Mouse (Mus musculus): ENCODE results near the gene Srrm3. TPM values are rescaled to one million over a fixed set of nuclear protein-coding genes. Genes with fewer than 3 reads are reported as not detected.

Srrm3 gene
- polyA plus RNA-seq (2012; rRNA removed), result 61.5 and 62.5 TPM in 2 replicates

GRCm38 (mm10) chr5:135806555-135807262 is at the start of gene Srrm3:
Gene Srrm3 (plus strand): TSS chr5:135806890.

GRCm38 (mm10) chr5:135777796-135778470 is 28.8 kb upstream of the Srrm3 start, which contains the start of gene Styxl1:
Gene Styxl1 (minus strand): TSS chr5:135778385.

GRCm38 (mm10) chr5:135778471-135779445 is 27.9 kb upstream of the Srrm3 start, which contains the start of gene Mdh2:
Gene Mdh2 (plus strand): TSS chr5:135778480.

GRCm38 (mm10) chr5:135887675-135888102 is 81.0 kb downstream of the Srrm3 start, which contains the start of gene Hspb1:
Gene Hspb1 (plus strand): TSS chr5:135887919.

Other genes with a start within 250 kb of the Srrm3 start
- not detected in 2 replicates for gene Ccl26, start 243.3 kb upstream of the Srrm3 start, polyA plus RNA-seq (2012; rRNA removed)
- 3.6 and 4.4 TPM in 2 replicates for gene Ccl24, start 233.8 kb upstream of the Srrm3 start, polyA plus RNA-seq (2012; rRNA removed)
- gene Rhbdd2, start 174.3 kb upstream of the Srrm3 start, polyA plus RNA-seq (2012; rRNA removed), result 48.0 and 49.9 TPM in 2 replicates
- gene Por, start 136.9 kb upstream of the Srrm3 start, polyA plus RNA-seq (2012; rRNA removed), result 123 and 133 TPM in 2 replicates
- 33.7 TPM in 2 replicates for gene Tmem120a, start 62.4 kb upstream of the Srrm3 start, polyA plus RNA-seq (2012; rRNA removed)
- 0.10 and 0.29 TPM in 2 replicates for gene Styxl1, start 28.5 kb upstream of the Srrm3 start, polyA plus RNA-seq (2012; rRNA removed)
- 471 TPM in 2 replicates for gene Mdh2, start 28.4 kb upstream of the Srrm3 start, polyA plus RNA-seq (2012; rRNA removed)
- gene Hspb1, start 81.0 kb downstream of the Srrm3 start, polyA plus RNA-seq (2012; rRNA removed), result 6.5 and 41.2 TPM in 2 replicates
- 308 and 310 TPM in 2 replicates for gene Ywhag, start 127.7 kb downstream of the Srrm3 start, polyA plus RNA-seq (2012; rRNA removed)
- 2.4 and 3.6 TPM in 2 replicates for gene Ssc4d, start 167.6 kb downstream of the Srrm3 start, polyA plus RNA-seq (2012; rRNA removed)
- 0.15 and 0.24 TPM in 2 replicates for gene Zp3, start 173.2 kb downstream of the Srrm3 start, polyA plus RNA-seq (2012; rRNA removed)
- 22.9 and 23.0 TPM in 2 replicates for gene Dtx2, start 187.9 kb downstream of the Srrm3 start, polyA plus RNA-seq (2012; rRNA removed)
- gene Upk3b, start 231.6 kb downstream of the Srrm3 start, polyA plus RNA-seq (2012; rRNA removed), result 0.05 and 0.06 TPM in 2 replicates
- 1.3 TPM in 1 of 2 replicates, not detected in the other for gene Upk3bl, start 247.6 kb downstream of the Srrm3 start, polyA plus RNA-seq (2012; rRNA removed)